Mouse (Mus musculus) ES-E14 (cell line): ENCODE data around the gene Dcaf10.

Source experiments
- HCFC1 ChIP-seq: IDR thresholded peaks from 2 replicates; pipeline ENCODE4 v1.6.1; 2012; ENCODE audit warnings: low read length, inconsistent platforms, borderline replicate concordance; ENCODE audit not compliant: insufficient read depth
- ZC3H11A ChIP-seq: IDR thresholded peaks from 2 replicates; pipeline ENCODE4 v1.6.1; 2012; ENCODE audit warnings: low read depth, mild to moderate bottlenecking, inconsistent platforms, low read length, borderline replicate concordance

DNA sequence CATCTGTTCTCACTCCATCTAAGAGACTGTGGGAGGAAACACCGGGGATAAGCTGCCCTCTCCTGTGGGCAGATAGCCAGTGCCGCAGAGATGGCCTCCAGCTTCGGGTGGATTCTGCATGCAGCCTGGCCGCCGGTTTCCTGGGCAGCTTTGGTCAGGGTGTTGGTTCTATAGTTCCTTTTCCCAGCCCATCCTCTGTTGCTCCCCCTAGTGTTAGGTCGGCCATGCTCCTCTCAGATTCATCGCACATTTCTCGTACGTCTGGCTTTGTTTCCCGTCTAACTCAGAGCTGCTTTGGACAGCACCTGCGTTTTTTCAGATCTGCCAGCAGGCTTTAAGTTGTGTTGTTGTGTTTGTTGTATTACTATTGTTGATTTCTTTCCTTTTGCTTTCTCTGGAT is 33.9 kb upstream of the Dcaf10 start:
- TF ChIP-seq HCFC1: no peak
- no peak for TF ChIP-seq ZC3H11A
